In genomic region chr9:85986142-85986541, GRCm38 (mm10) we compare ENCODE assay signal across 21 mouse cellular contexts.
DNase-seq lines count a peak whose midpoint lies in the region; ATAC-seq lines count a peak whose summit lies in the region.
"Had no signal": no experiment of that assay in that cellular context is flagged by ENCODE, and none has a peak within 500 bp of the region (broad histone marks: within the 10 kb centered on the region; RNA-seq: fewer than 3 reads in every experiment).

No protein-coding gene starts in this region.

- H3K4me1 ChIP-seq in heart, embryonic 11.5 days (ENCODE audit: control insufficient read depth, insufficient read depth, low read length), result no peaks in the 10 kb centered on the region
- H3K4me1 ChIP-seq: embryonic facial prominence, embryonic 13.5 days; forebrain, embryonic 13.5 days; hindbrain, embryonic 12.5 days had no signal

- no peaks in the 10 kb centered on the region for H3K36me3 ChIP-seq in heart, embryonic 11.5 days (ENCODE audit: control insufficient read depth, insufficient read depth, low read length)
- H3K36me3 ChIP-seq: embryonic facial prominence, embryonic 13.5 days; heart, embryonic 13.5 days; hindbrain, embryonic 12.5 days had no signal

- no peak overlapping the region for H3K9ac ChIP-seq in heart, embryonic 11.5 days (ENCODE audit: low read depth, low read length)
- H3K9ac ChIP-seq: embryonic facial prominence, embryonic 13.5 days; forebrain, embryonic 13.5 days; forebrain, postnatal 0 days; heart, embryonic 13.5 days; hindbrain, embryonic 12.5 days had no signal

- WGBS in heart, embryonic 11.5 days (ENCODE audit: insufficient replicate concordance), result 76% methylated on average over 2 of the region's 2 CpGs

- peak; percentile 36 for DNase-seq in heart, adult 11 months
- peak; percentile 4 for DNase-seq in right cerebral cortex, adult 18-20 months
- no peak for DNase-seq in right cerebral cortex, postnatal 14 days
- peak; percentile 50 for DNase-seq in brain, adult 2 months (ENCODE audit: low read depth, low spot score)
- no peak for DNase-seq in spleen, adult 12 weeks (ENCODE audit: low spot score)
- no peak for DNase-seq in MN1 (ENCODE audit: low spot score)
- DNase-seq: adrenal gland, adult 2 months; adrenal gland, postnatal 36 days; cerebellum, adult 11 months; cerebellum, adult 8-10 months; cerebellum, postnatal 36 days; forebrain, postnatal 0 days; gastrocnemius, postnatal 14 days; heart, postnatal 36 days had no signal

- no peak overlapping the region for H3K4me3 ChIP-seq in heart, embryonic 11.5 days (ENCODE audit: low read depth, low read length)
- H3K4me3 ChIP-seq: embryonic facial prominence, embryonic 13.5 days; forebrain, embryonic 13.5 days; heart, embryonic 13.5 days; hindbrain, embryonic 12.5 days had no signal

- no peak overlapping the region for H3K4me2 ChIP-seq in heart, embryonic 11.5 days
- H3K4me2 ChIP-seq: embryonic facial prominence, embryonic 13.5 days; forebrain, embryonic 13.5 days; heart, embryonic 13.5 days; hindbrain, embryonic 12.5 days had no signal

- H3K27me3 ChIP-seq in heart, embryonic 11.5 days (ENCODE audit: control insufficient read depth, insufficient read depth, low read length), result no peaks in the 10 kb centered on the region
- H3K27me3 ChIP-seq: embryonic facial prominence, embryonic 13.5 days; forebrain, embryonic 13.5 days; heart, embryonic 13.5 days; hindbrain, embryonic 12.5 days had no signal

- no peaks in the 10 kb centered on the region for H3K9me3 ChIP-seq in heart, embryonic 11.5 days (replicated peaks; ENCODE audit: control insufficient read depth, low read length)
- H3K9me3 ChIP-seq: embryonic facial prominence, embryonic 13.5 days; forebrain, embryonic 13.5 days; heart, embryonic 13.5 days; hindbrain, embryonic 12.5 days had no signal

- H3K27ac ChIP-seq in heart, embryonic 11.5 days (ENCODE audit: low read depth, low read length), result no peak overlapping the region
- H3K27ac ChIP-seq: embryonic facial prominence, embryonic 13.5 days; forebrain, embryonic 13.5 days; heart, embryonic 13.5 days; hindbrain, embryonic 12.5 days had no signal

- no peak for ATAC-seq in heart, embryonic 11.5 days (replicated peaks; ENCODE audit: insufficient number of reproducible peaks, low FRiP score, low TSS enrichment)
- ATAC-seq: forebrain, embryonic 13.5 days; forebrain, postnatal 0 days; hindbrain, embryonic 16.5 days; inflammation-experienced regulatory T-cells, adult 6 months had no signal

Comparison
In these comparisons a context has a peak if more than half of its experiments do, and no peak if none do; other contexts are left out.
1. DNase-seq: peak in heart, adult 11 months (single experiment), right cerebral cortex, adult 18-20 months (single experiment) and brain, adult 2 months (single experiment); none in right cerebral cortex, postnatal 14 days (single experiment), spleen, adult 12 weeks (single experiment) and MN1 (single experiment).